Mouse (Mus musculus): ENCODE data around the gene Mecom. TPM values are rescaled to one million over a fixed set of nuclear protein-coding genes. Genes with fewer than 3 reads are reported as not detected.

Gene Mecom
- polyA plus RNA-seq, 1 experiment from 2014 or later = 22.4 TPM

DNA sequence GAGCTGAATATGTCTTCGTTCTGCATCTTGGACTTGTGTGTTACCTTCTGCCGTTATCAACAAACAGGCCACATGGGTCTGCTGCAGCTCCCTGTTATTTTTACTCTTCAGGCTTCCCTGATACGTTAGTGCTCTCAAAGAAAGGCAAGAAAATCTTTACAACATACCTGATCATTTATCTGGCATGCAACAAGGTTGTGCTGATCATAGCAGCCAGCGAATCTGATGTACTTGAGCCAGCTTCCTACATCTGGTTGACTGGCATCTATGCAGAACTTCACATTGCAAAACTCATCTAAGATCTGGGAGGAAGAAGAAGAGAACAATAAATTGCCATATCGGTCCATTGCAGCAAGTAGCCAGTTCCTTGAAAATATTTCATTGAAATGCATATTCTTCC lies 538.2 kb downstream of the Mecom start:
- H3K27me3 ChIP-seq (replicated peaks; ENCODE audit: insufficient read depth, low read length) = no peaks in the 10 kb centered on the region
- TF ChIP-seq EP300 (IDR thresholded peaks at IDR 0.05) = no peak
- no peak for TF ChIP-seq CTCF (IDR thresholded peaks at IDR 0.05)
- no peak overlapping the region for H3K27ac ChIP-seq (ENCODE audit: low read length)
- DNase-seq (ENCODE audit: low spot score) (peak; percentile 23), ATAC-seq (no peak)
- peak overlapping the region; percentile 20; the same call in 1 of the 2 replicates for H3K4me3 ChIP-seq (ENCODE audit: low read depth, low read length)
- 59% methylated on average over 5 of the region's 5 CpGs for WGBS
- no peaks in the 10 kb centered on the region for H3K9me3 ChIP-seq (ENCODE audit: low read length)
- H3K9ac ChIP-seq (replicated peaks; ENCODE audit: low read depth) = no peak overlapping the region
- no peaks in the 10 kb centered on the region for H3K36me3 ChIP-seq (ENCODE audit: insufficient read depth, low read length)
- peak overlapping the region; percentile 39 for H3K4me2 ChIP-seq (replicated peaks; ENCODE audit: low read depth, low read length)
- H3K4me1 ChIP-seq (ENCODE audit: insufficient read depth, low read depth, low read length) = no peaks in the 10 kb centered on the region

DNA sequence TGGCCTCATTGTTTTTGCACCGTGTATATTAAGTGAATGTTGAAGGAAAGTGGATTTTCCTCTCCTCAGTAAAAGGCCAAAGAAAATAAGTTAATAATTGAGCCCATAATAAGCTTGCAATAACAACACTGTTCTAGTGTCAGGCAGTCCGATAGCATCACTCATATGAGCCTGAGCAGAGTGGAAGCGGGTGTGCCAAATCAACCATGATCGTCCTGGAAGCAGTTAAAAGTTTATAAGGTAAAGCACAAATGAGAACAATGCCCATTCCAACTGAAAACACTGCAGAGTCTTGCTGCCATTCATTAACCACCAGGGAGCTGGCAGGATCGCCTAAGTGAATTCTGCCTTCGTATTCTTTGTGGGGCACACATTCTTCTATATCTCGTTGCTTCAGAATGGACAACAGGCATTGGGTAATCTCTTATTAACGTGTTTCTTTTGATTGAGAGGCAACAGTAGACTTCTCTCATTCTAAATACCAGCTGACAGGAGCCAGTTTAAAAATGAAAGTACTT lies 542.9 kb downstream of the Mecom start:
- DNase-seq (ENCODE audit: low spot score) (peak; percentile 23), ATAC-seq (no peak)
- H3K9me3 ChIP-seq (ENCODE audit: low read length) = no peaks in the 10 kb centered on the region
- no peak overlapping the region for H3K9ac ChIP-seq (replicated peaks; ENCODE audit: low read depth)
- H3K27ac ChIP-seq (ENCODE audit: low read length) = peak overlapping the region; percentile 66
- H3K4me3 ChIP-seq (ENCODE audit: low read depth, low read length) = no peak overlapping the region
- no peaks in the 10 kb centered on the region for H3K4me1 ChIP-seq (ENCODE audit: insufficient read depth, low read depth, low read length)
- 35% methylated on average over 8 of the region's 8 CpGs for WGBS
- H3K4me2 ChIP-seq (replicated peaks; ENCODE audit: low read depth, low read length) = peak overlapping the region; percentile 43
- TF ChIP-seq EP300 (IDR thresholded peaks at IDR 0.05) = no peak
- no peak for TF ChIP-seq CTCF (IDR thresholded peaks at IDR 0.05)
- no peaks in the 10 kb centered on the region for H3K36me3 ChIP-seq (ENCODE audit: insufficient read depth, low read length)
- no peaks in the 10 kb centered on the region for H3K27me3 ChIP-seq (replicated peaks; ENCODE audit: insufficient read depth, low read length)

DNA sequence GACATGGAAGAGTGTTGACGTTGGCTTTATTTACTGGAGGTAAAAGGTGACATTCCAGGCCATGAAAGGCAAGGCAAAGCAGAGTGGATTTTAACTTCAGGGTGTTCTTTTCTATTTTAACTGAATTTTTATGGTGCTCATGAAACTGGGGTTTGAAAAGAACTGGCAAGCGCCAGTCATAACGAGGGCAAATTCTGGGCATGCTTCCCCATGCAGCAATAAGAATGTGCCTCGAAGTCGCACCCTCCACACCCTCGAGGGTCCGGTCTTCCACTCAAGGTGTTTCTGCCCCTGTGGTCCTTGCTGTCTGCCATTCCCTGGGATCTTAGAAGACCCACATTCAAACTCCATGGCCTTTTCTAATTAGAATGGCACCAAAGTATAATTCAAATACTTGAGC lies 547.5 kb downstream of the Mecom start:
- Histone ChIP-seq H3K27me3 (replicated peaks; ENCODE audit: insufficient read depth, low read length) (no peaks in the 10 kb centered on the region), H3K36me3 (ENCODE audit: insufficient read depth, low read length) (no peaks in the 10 kb centered on the region), H3K4me1 (ENCODE audit: insufficient read depth, low read depth, low read length) (no peaks in the 10 kb centered on the region), H3K4me3 (ENCODE audit: low read depth, low read length) (no peak overlapping the region), H3K27ac (ENCODE audit: low read length) (no peak overlapping the region), H3K4me2 (replicated peaks; ENCODE audit: low read depth, low read length) (no peak overlapping the region), H3K9me3 (ENCODE audit: low read length) (no peaks in the 10 kb centered on the region), H3K9ac (replicated peaks; ENCODE audit: low read depth) (no peak overlapping the region)
- no peak for TF ChIP-seq CTCF (IDR thresholded peaks at IDR 0.05)
- no peak for TF ChIP-seq EP300 (IDR thresholded peaks at IDR 0.05)
- no peak for ATAC-seq
- no peak for DNase-seq (ENCODE audit: low spot score)
- 44% methylated on average over 7 of the region's 7 CpGs for WGBS

DNA sequence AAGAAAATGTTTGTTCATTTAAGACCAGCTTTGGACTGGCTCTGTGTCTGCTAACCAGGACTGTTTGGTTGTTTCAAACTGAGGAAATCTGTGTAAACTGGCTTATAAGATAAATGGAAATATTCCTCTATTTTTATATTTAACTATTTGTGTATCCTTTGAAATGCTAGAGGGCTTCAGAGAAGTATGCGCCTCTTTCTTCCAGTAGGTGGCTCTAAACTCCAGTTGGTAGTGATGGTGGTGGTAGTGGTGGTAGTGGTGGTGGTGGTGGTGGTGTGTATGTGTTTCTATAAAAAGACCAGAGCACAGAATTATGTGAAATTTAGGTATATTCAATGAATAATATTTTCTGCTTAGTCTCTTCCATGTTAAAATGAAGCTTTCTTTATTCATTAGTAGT lies 548.8 kb downstream of the Mecom start:
- 64% methylated on average over 1 of the region's 1 CpGs for WGBS
- Histone ChIP-seq H3K4me3 (ENCODE audit: low read depth, low read length) (no peak overlapping the region), H3K9me3 (ENCODE audit: low read length) (no peaks in the 10 kb centered on the region), H3K27me3 (replicated peaks; ENCODE audit: insufficient read depth, low read length) (no peaks in the 10 kb centered on the region), H3K36me3 (ENCODE audit: insufficient read depth, low read length) (no peaks in the 10 kb centered on the region), H3K4me1 (ENCODE audit: insufficient read depth, low read depth, low read length) (no peaks in the 10 kb centered on the region), H3K9ac (replicated peaks; ENCODE audit: low read depth) (no peak overlapping the region), H3K4me2 (replicated peaks; ENCODE audit: low read depth, low read length) (no peak overlapping the region), H3K27ac (ENCODE audit: low read length) (no peak overlapping the region)
- no peak for ATAC-seq
- TF ChIP-seq EP300 (IDR thresholded peaks at IDR 0.05) = no peak
- TF ChIP-seq CTCF (IDR thresholded peaks at IDR 0.05) = peak; percentile 71
- DNase-seq (ENCODE audit: low spot score) = peak; percentile 20

DNA sequence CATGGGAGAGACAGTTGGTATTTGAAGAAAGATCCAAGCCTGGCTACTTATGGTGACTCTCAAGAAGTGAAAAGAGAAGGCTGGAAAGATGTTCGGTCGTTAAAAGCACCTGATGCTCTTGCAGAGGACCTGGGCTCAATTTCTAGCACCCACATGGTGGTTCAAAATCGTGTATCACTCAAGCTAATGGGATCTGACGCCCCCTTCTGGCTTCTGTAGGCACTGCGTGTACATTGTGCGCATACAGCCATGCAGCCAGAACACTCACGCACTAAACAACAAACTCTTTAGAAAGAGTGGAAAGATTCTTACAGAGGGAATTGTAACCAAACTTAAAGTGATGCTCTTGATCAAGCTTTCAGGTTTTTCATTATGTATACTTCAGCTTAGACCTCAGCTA lies 550.7 kb downstream of the Mecom start:
- WGBS = 84% methylated on average over 7 of the region's 7 CpGs
- no peaks in the 10 kb centered on the region for H3K4me1 ChIP-seq (ENCODE audit: insufficient read depth, low read depth, low read length)
- no peaks in the 10 kb centered on the region for H3K9me3 ChIP-seq (ENCODE audit: low read length)
- H3K27ac ChIP-seq (ENCODE audit: low read length) = no peak overlapping the region
- ATAC-seq (no peak), DNase-seq (ENCODE audit: low spot score) (no peak)
- H3K27me3 ChIP-seq (replicated peaks; ENCODE audit: insufficient read depth, low read length) = no peaks in the 10 kb centered on the region
- H3K4me3 ChIP-seq (ENCODE audit: low read depth, low read length) = no peak overlapping the region
- TF ChIP-seq EP300 (IDR thresholded peaks at IDR 0.05) (no peak), CTCF (IDR thresholded peaks at IDR 0.05) (peak; percentile 25; the same call in 1 of the 2 replicates)
- no peak overlapping the region for H3K4me2 ChIP-seq (replicated peaks; ENCODE audit: low read depth, low read length)
- H3K36me3 ChIP-seq (ENCODE audit: insufficient read depth, low read length) = no peaks in the 10 kb centered on the region
- no peak overlapping the region for H3K9ac ChIP-seq (replicated peaks; ENCODE audit: low read depth)

DNA sequence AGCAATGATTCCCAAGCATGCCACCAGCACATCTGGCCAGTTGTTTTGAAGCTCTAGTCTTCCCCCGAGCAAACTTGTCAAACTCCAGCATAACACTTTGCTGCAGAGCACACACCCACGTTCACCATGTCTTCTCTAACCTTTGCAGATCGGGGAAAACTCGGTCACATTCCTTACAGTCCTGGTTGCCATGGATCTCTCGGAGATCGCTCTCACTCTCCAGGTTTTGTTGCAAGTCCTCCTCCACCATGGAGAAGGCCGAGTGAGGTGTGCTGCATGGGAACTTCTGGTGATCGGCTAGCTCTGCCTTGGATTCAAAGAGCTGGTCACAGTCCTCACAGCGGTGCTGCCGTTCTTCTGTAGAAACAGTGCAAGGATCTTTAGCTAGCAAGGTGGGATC lies 554.5 kb downstream of the Mecom start:
- Histone ChIP-seq H3K27me3 (replicated peaks; ENCODE audit: insufficient read depth, low read length) (no peaks in the 10 kb centered on the region), H3K4me3 (ENCODE audit: low read depth, low read length) (no peak overlapping the region), H3K9ac (replicated peaks; ENCODE audit: low read depth) (no peak overlapping the region), H3K4me1 (ENCODE audit: insufficient read depth, low read depth, low read length) (no peaks in the 10 kb centered on the region), H3K36me3 (ENCODE audit: insufficient read depth, low read length) (no peaks in the 10 kb centered on the region), H3K4me2 (replicated peaks; ENCODE audit: low read depth, low read length) (no peak overlapping the region), H3K27ac (ENCODE audit: low read length) (no peak overlapping the region), H3K9me3 (ENCODE audit: low read length) (no peaks in the 10 kb centered on the region)
- WGBS = 41% methylated on average over 10 of the region's 10 CpGs
- TF ChIP-seq EP300 (IDR thresholded peaks at IDR 0.05) (no peak), CTCF (IDR thresholded peaks at IDR 0.05) (no peak)
- peak; percentile 47 for DNase-seq (ENCODE audit: low spot score)
- peak; percentile 46 for ATAC-seq

DNA sequence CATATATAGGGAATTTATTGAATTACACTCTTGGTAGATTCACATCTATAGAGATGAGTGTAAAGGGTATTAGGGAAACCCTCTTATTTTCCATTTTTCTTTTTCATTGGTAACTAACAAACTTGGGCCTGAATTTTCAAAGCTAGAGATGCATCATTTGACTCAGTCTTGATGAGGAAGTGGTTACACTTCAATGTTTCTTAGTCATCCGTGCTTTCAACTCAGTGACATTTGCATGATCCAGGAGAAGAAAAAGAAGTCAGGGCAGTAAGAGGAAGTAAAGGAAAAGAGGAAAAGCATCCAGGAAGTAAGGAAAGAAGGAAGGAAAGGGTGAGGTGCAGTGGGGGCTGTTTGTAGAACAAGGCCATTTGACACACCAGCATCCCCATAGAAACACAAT lies 556.3 kb downstream of the Mecom start:
- WGBS = 68% methylated on average over 1 of the region's 1 CpGs

More for the DNA sequence above, 556.3 kb downstream of the Mecom start:
- TF ChIP-seq EP300 (IDR thresholded peaks at IDR 0.05) = no peak
- TF ChIP-seq CTCF (IDR thresholded peaks at IDR 0.05) = no peak
- ATAC-seq (no peak), DNase-seq (ENCODE audit: low spot score) (no peak)
- H3K27me3 ChIP-seq (replicated peaks; ENCODE audit: insufficient read depth, low read length) = no peaks in the 10 kb centered on the region
- no peak overlapping the region for H3K4me2 ChIP-seq (replicated peaks; ENCODE audit: low read depth, low read length)
- no peak overlapping the region for H3K9ac ChIP-seq (replicated peaks; ENCODE audit: low read depth)
- H3K27ac ChIP-seq (ENCODE audit: low read length) = no peak overlapping the region
- no peaks in the 10 kb centered on the region for H3K9me3 ChIP-seq (ENCODE audit: low read length)
- H3K36me3 ChIP-seq (ENCODE audit: insufficient read depth, low read length) = no peaks in the 10 kb centered on the region
- no peaks in the 10 kb centered on the region for H3K4me1 ChIP-seq (ENCODE audit: insufficient read depth, low read depth, low read length)
- no peak overlapping the region for H3K4me3 ChIP-seq (ENCODE audit: low read depth, low read length)
